Mouse (Mus musculus): ENCODE measurements at regions not wholly inside any gene's neighbourhood (a gene's known extent, or its start where the extent isn't known, plus 50 kb on each side); places are given as distances from the start of the nearest gene placed in this dataset.

GRCm38 (mm10) chr12:12765490-12766058 is 176.1 kb downstream of the Mycn start:
- no peak for DNase-seq (ENCODE audit: low spot score)

GRCm38 (mm10) chr12:12765055-12765454 is 176.7 kb downstream of the Mycn start:
- no peak for DNase-seq (ENCODE audit: low spot score)

GRCm38 (mm10) chr12:12764586-12764985 is 177.1 kb downstream of the Mycn start:
- DNase-seq (ENCODE audit: low spot score), result no peak

GRCm38 (mm10) chr12:12756301-12756948 is 185.3 kb downstream of the Mycn start:
- DNase-seq (ENCODE audit: low spot score), result no peak

GRCm38 (mm10) chr12:12753849-12754248 is 187.9 kb downstream of the Mycn start:
- DNase-seq (ENCODE audit: low spot score), result no peak

- no peak for DNase-seq (ENCODE audit: low spot score)
Measured at GRCm38 (mm10) chr12:12751670-12752426, 189.9 kb downstream of the Mycn start.

DNA sequence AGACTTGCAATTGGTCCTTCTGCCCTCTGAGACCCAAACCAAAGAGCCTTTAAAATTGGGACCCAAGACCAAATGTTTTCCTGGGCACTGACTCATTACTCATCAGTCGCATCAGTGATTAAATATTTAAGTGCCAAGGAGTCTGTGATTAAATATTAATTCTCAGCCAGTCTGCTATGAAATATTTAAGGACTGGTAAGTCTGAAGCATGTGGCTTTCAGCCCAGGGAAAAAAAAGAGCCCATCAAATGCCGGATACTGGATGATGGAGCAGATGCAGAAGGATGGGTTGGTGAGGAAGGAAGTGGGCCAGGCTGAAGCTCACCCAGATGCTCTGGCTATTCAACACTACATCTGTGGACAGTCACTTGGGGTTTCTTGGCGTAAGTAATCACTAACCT is 192.0 kb downstream of the Mycn start:
- no peak for DNase-seq (ENCODE audit: low spot score)

GRCm38 (mm10) chr12:12746852-12747454 is 194.8 kb downstream of the Mycn start:
- DNase-seq (ENCODE audit: low spot score), result no peak

DNA sequence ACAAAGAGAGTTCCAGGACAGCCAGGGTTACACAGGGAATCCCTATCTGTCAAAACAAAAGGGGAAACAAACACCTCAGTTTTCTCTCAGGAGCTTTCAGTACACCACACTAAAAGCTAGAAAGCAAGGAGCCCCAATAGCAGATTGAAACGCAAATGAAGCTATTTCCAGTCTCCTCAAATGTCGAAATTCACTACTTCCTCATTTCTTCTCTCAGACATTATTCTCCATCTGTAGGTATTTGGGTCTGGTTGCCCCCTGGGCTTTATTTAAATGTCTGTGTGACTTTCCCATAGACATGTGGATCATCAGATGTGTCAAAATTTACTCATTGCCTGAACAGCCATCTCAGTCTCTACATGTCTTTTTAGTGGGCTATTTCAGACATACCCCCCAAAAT is 197.2 kb downstream of the Mycn start:
- no peak for DNase-seq (ENCODE audit: low spot score)

GRCm38 (mm10) chr12:12738631-12739331 is 202.9 kb downstream of the Mycn start:
- no peak for DNase-seq (ENCODE audit: low spot score)

DNA sequence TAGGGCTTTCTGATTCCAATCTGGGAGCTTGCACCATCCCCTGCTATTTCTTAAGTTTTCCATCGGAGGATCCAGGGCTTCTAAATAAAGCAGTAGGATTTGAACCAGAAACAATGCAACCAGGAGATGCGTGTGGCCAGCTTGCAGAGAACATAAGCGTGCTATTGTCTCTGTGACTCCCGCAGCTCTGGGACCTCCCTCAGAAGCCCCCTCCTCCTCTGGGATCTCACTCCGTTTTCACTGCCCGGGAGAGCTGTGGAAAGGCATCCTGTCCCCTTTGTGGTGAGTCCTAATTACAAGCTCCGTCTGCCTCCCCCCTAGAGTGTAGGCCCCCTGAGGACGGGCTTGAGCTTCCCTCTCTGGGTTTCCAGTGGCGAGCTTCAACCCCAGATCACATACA is 215.9 kb downstream of the Mycn start:
- no peak for DNase-seq (ENCODE audit: low spot score)

DNA sequence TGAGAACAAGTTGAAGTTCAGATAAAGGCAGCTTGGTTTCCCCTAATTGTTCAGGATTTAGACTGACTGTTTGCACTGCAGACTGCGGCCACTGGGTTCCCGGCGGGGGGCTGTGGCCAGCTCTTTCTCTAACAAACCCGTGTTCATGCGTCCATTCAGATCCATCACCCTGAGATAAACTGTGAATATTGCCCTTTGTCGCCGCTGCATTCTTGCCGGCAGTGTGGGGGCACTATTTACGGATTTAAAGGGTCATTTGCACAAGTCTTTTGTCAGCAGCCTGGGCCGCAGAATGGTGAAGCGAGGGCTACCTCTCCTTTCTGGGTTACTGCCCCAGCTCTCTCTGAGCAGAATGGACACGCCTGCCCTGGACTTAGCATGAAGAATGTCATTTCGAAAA is 216.6 kb downstream of the Mycn start:
- DNase-seq (ENCODE audit: low spot score), result no peak

DNA sequence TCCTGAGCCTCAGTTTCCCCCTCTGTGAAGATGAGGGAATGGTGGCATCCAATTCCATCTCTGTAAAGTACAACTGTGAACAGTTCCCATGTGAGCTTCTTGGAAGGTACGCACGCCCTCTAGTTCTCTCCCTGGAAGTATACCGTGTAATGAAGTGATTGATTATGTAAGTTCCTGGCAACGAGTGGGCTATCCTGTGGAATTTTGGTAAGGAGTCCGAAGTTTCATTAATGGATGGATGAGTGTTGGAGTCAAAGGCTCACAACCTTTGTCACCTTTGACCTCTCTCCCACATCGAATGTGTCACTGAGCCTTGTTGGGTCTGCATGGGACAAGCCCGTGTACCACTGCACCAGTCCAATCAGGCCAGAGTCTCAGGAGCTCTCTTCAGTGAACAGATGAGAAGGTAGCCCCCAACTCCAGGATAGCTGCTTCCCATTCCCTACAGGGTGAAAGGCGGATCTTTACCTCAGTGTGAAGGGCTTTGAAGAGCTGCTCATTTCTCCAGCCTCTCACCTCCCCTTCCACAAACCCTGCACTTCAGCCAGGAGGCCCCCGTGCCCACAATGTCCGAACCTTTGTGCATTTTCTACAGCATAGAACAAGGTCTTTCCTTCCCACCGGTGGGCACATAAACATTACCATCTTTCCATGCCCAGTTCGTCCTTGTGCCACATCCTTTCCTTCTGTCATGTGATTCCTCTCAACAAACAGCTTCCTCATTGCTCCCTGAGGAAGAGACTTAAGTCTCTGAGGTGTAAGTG is 217.8 kb downstream of the Mycn start:
- no peak for DNase-seq (ENCODE audit: low spot score)

- no peak for DNase-seq (ENCODE audit: low spot score)
Measured at GRCm38 (mm10) chr12:12722982-12723661, 218.6 kb downstream of the Mycn start.

GRCm38 (mm10) chr12:12716691-12717090 is 225.0 kb downstream of the Mycn start:
- no peak for DNase-seq (ENCODE audit: low spot score)

DNA sequence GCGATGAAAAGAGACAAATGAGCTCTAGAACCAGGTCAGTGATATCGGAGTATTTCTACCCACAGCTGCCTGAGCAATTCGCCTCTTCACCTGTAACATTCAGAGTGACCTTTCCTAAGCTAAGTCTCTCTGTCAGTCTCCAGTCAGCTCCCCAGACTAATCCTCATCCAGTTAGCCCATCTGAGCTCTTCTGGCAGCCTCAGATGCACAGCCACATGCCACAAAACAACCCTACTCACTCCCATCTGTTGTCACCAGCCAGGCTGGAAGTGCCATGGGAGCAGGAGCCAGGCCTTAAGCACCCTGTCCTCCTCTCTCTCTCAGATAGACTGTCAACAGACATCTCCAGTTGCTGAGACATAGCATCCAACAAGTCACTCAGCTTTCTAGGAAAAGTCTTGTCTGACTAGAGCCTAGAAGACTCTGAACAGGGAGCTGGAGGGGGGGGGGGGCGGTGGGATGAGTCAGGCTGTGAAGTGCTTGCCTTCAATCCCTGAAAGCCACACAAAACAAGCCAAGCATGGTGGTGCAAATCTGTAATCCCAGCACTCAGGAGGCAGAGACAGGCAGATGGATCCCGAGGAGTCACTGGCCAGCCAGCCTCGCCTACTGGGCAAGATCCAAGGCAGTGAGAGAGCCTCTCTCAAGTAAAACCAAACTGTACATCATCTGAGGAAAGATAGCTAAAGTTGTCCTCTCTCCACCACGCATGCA is 225.6 kb downstream of the Mycn start:
- no peak for DNase-seq (ENCODE audit: low spot score)

GRCm38 (mm10) chr12:12715528-12715927 is 226.2 kb downstream of the Mycn start:
- no peak for DNase-seq (ENCODE audit: low spot score)

GRCm38 (mm10) chr12:12710184-12710609 is 231.5 kb downstream of the Mycn start:
- DNase-seq (ENCODE audit: low spot score), result no peak

- DNase-seq (ENCODE audit: low spot score), result no peak
Measured at GRCm38 (mm10) chr12:12708954-12709523, 232.7 kb downstream of the Mycn start.
